Mouse (Mus musculus) MN1 (cell line): Measurements from ENCODE around the gene Gm9507.
"Not testable (repeated sequence)": the region's sequence is repeated elsewhere in the genome, so short reads cannot be mapped to it uniquely, and the experiment has no call there.

Source experiments
- DNase-seq: peaks from one replicate; pipeline ENCODE4 v3.0.0-alpha.2; 2016; ENCODE audit warnings: low spot score

The Gm9507 gene

GRCm38 (mm10) chr10:77811743-77812142 lies at the start of gene Gm9507:
TSS of gene Gm9507 (minus strand) at chr10:77811843.
- no peak for DNase-seq

- DNase-seq = no peak
Observed at GRCm38 (mm10) chr10:77852559-77852958, 40.9 kb upstream of the Gm9507 start, which contains the start of gene Gm10318. TSS of gene Gm10318 (plus strand) at chr10:77852859.

GRCm38 (mm10) chr10:77847538-77847937 lies 35.9 kb upstream of the Gm9507 start:
- no peak for DNase-seq

GRCm38 (mm10) chr10:77846961-77847360 lies 35.3 kb upstream of the Gm9507 start:
- DNase-seq = no peak

GRCm38 (mm10) chr10:77846503-77846902 lies 34.9 kb upstream of the Gm9507 start, which contains the start of gene Gm36176:
TSS of gene Gm36176 (plus strand) at chr10:77846803.
- DNase-seq = no peak

- no peak for DNase-seq
Observed at GRCm38 (mm10) chr10:77839006-77839405, 27.4 kb upstream of the Gm9507 start.

- no peak for DNase-seq
Observed at GRCm38 (mm10) chr10:77835647-77836046, 24.0 kb upstream of the Gm9507 start, which contains the start of gene Krtap10-10. TSS of gene Krtap10-10 (plus strand) at chr10:77835947.

- DNase-seq = peak; percentile 19
Observed at GRCm38 (mm10) chr10:77826951-77827350, 15.3 kb upstream of the Gm9507 start, which contains the start of gene Krtap10-4. TSS of gene Krtap10-4 (minus strand) at chr10:77827095.

- no peak for DNase-seq
Observed at GRCm38 (mm10) chr10:77819203-77819602, 7.6 kb upstream of the Gm9507 start.

GRCm38 (mm10) chr10:77818523-77818922 lies 6.9 kb upstream of the Gm9507 start:
- no peak for DNase-seq

GRCm38 (mm10) chr10:77815514-77815913 lies 3.9 kb upstream of the Gm9507 start:
- peak; percentile 57 for DNase-seq

- DNase-seq = no peak
Observed at GRCm38 (mm10) chr10:77814382-77814781, 2.7 kb upstream of the Gm9507 start, which contains the start of gene Gm2696. TSS of gene Gm2696 (plus strand) at chr10:77814682.

- DNase-seq = no peak
Observed at GRCm38 (mm10) chr10:77804095-77804494, 7.5 kb downstream of the Gm9507 start.

- DNase-seq = no peak
Observed at GRCm38 (mm10) chr10:77798921-77799508, 12.6 kb downstream of the Gm9507 start, which contains the start of gene Gm19668. TSS of gene Gm19668 (minus strand) at chr10:77799133.

- DNase-seq = not testable (repeated sequence)
Observed at GRCm38 (mm10) chr10:77798164-77798920, 13.3 kb downstream of the Gm9507 start.

- DNase-seq = no peak
Observed at GRCm38 (mm10) chr10:77797677-77798076, 14.0 kb downstream of the Gm9507 start.

- DNase-seq = no peak
Observed at GRCm38 (mm10) chr10:77794976-77795375, 16.7 kb downstream of the Gm9507 start, which contains the start of gene Gm9639. TSS of gene Gm9639 (minus strand) at chr10:77795076.

GRCm38 (mm10) chr10:77788621-77789020 lies 23.0 kb downstream of the Gm9507 start:
- no peak for DNase-seq

GRCm38 (mm10) chr10:77787876-77788275 lies 23.8 kb downstream of the Gm9507 start, which contains the start of gene Gm7137:
TSS of gene Gm7137 (minus strand) at chr10:77788200.
- peak; percentile 42 for DNase-seq

- DNase-seq = not testable (repeated sequence)
Observed at GRCm38 (mm10) chr10:77783396-77783795, 28.2 kb downstream of the Gm9507 start.

GRCm38 (mm10) chr10:77782442-77782841 lies 29.2 kb downstream of the Gm9507 start, which contains the start of gene Gm3250:
TSS of gene Gm3250 (minus strand) at chr10:77782542.
- not testable (repeated sequence) for DNase-seq

GRCm38 (mm10) chr10:77776844-77777243 lies 34.8 kb downstream of the Gm9507 start, which contains the start of gene Gm7138:
TSS of gene Gm7138 (minus strand) at chr10:77776944.
- DNase-seq = not testable (repeated sequence)

- DNase-seq = not testable (repeated sequence)
Observed at GRCm38 (mm10) chr10:77772142-77772541, 39.5 kb downstream of the Gm9507 start.
